Mouse (Mus musculus) frontal cortex, postnatal 25 days (tissue): ENCODE results near the gene Aaed1.

Experiments
- DNase-seq, 2 experiments: peaks; one replicate each; pipeline ENCODE4 v3.0.0; 2022; ENCODE audit warnings: low spot score in 2 of 2

Aaed1 gene

GRCm38 (mm10) chr13:64252147-64252546 lies 60.4 kb downstream of the Aaed1 start:
- DNase-seq: no peak

- DNase-seq: no peak
These were observed 62.1 kb downstream of the Aaed1 start for GRCm38 (mm10) chr13:64250363-64250762.

GRCm38 (mm10) chr13:64248775-64249524 lies 63.6 kb downstream of the Aaed1 start:
- DNase-seq: peak; percentile 72 to 79

- DNase-seq: no peak
These were observed 64.2 kb downstream of the Aaed1 start for GRCm38 (mm10) chr13:64248161-64248774.

GRCm38 (mm10) chr13:64246106-64246505 lies 66.4 kb downstream of the Aaed1 start:
- no peak for DNase-seq

- DNase-seq: no peak
These were observed 67.7 kb downstream of the Aaed1 start for GRCm38 (mm10) chr13:64244685-64245261.

- no peak for DNase-seq
These were observed 69.8 kb downstream of the Aaed1 start for GRCm38 (mm10) chr13:64242721-64243120.

- no peak for DNase-seq
These were observed 71.9 kb downstream of the Aaed1 start for GRCm38 (mm10) chr13:64240626-64241025.

- DNase-seq: no peak
These were observed 74.8 kb downstream of the Aaed1 start for GRCm38 (mm10) chr13:64237681-64238157.

- DNase-seq: no peak
These were observed 75.4 kb downstream of the Aaed1 start for GRCm38 (mm10) chr13:64237000-64237680.

GRCm38 (mm10) chr13:64235777-64236176 lies 76.7 kb downstream of the Aaed1 start:
- DNase-seq: no peak

GRCm38 (mm10) chr13:64235062-64235715 lies 77.3 kb downstream of the Aaed1 start:
- no peak for DNase-seq

GRCm38 (mm10) chr13:64233139-64233538 lies 79.4 kb downstream of the Aaed1 start:
- DNase-seq: no peak

- no peak for DNase-seq
These were observed 85.8 kb downstream of the Aaed1 start for GRCm38 (mm10) chr13:64226725-64227124.

- DNase-seq: no peak
These were observed 86.8 kb downstream of the Aaed1 start for GRCm38 (mm10) chr13:64225738-64226137.
